8 mouse cellular contexts compared by ENCODE assay signal in the genomic region with DNA sequence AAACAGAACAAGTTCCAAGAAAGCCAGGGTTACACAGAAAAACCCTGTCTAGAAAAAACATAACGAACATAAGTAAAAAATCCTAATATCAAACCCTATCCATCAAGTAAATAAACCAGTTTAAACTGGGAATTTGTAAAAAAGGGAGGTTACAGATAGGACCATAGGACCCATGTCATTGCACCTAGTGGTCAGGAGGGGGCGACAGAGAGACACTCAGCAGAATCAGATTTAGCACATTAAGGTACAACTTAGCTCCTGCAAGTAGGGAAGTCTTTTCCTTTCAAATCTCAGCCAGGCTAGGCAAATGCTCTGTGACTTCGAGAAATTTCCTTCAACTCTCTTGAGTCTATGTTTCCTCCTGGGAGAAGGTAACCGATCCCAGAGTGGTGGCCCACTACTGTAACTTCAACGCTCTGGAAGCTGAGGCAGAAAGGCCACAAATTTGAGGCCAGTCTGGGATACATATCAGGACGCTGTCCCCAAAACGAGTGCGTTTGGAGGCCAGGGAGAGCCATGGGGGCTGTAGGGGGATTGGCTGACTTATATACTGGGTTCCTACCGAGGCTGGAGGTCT. TPM values are rescaled to one million over a fixed set of nuclear protein-coding genes. Genes with fewer than 3 reads are reported as not detected.
DNase-seq lines count a peak whose midpoint lies in the region; ATAC-seq lines count a peak whose summit lies in the region.

No protein-coding gene starts in this region.

- DNase-seq in cerebellum, adult 11 months: peak; percentile 34
- peak; percentile 31 for DNase-seq in adrenal gland, postnatal 25 days
- DNase-seq in heart, postnatal 4 days: peak; percentile 63
- peak; percentile 62 for DNase-seq in layer of hippocampus, adult 9-10 months (ENCODE audit: low spot score)
- peak; percentile 80 for DNase-seq in lung, postnatal 25 days (ENCODE audit: low spot score)
- DNase-seq in right cerebral cortex, postnatal 14 days: peak; percentile 33

- no peak overlapping the region for H3K4me2 ChIP-seq in embryonic facial prominence, embryonic 15.5 days (replicated peaks)

- H3K27me3 ChIP-seq in embryonic facial prominence, embryonic 15.5 days: no peaks in the 10 kb centered on the region

- peaks cover 68% of the 10 kb centered on the region for H3K36me3 ChIP-seq in embryonic facial prominence, embryonic 15.5 days

- no peak for ATAC-seq in cerebellum, adult (ENCODE audit: insufficient number of reproducible peaks, low FRiP score, low TSS enrichment)
- no peak for ATAC-seq in embryonic facial prominence, embryonic 15.5 days (ENCODE audit: insufficient number of reproducible peaks, low FRiP score, low TSS enrichment, low read depth)

- H3K4me1 ChIP-seq in embryonic facial prominence, embryonic 15.5 days: no peaks in the 10 kb centered on the region

- H3K9ac ChIP-seq in embryonic facial prominence, embryonic 15.5 days: no peak overlapping the region

- no peaks in the 10 kb centered on the region for H3K9me3 ChIP-seq in embryonic facial prominence, embryonic 15.5 days (replicated peaks)

- H3K27ac ChIP-seq in embryonic facial prominence, embryonic 15.5 days (replicated peaks): peak overlapping the region; percentile 72

- WGBS in embryonic facial prominence, embryonic 15.5 days: 69% methylated on average over 9 of the region's 9 CpGs

- H3K4me3 ChIP-seq in embryonic facial prominence, embryonic 15.5 days (replicated peaks): no peak overlapping the region

RNA-seq across cellular contexts. Expression of a gene that starts 59.4 kb away (rescaled TPM):
- 236 and 293 TPM in 2 replicates for total RNA-seq in adrenal gland, postnatal 25 days (2021)
- 190 and 202 TPM in 2 replicates for polyA plus RNA-seq in embryonic facial prominence, embryonic 15.5 days (2015; fragmentation: Nextera tagmentation; extraction: Ambion mirVana)
- 100 to 1,000 TPM; 198 to 199 TPM for total RNA-seq in heart, postnatal 4 days (2021)
